Mouse (Mus musculus) splenic B cell, adult 2 months (primary cell): Measurements from ENCODE around the gene Rps12.

Experiments used
- DNase-seq: peaks from one replicate; pipeline ENCODE4 v3.0.0-alpha.2; 2011; ENCODE audit warnings: low read depth, low spot score
- H3K27me3 ChIP-seq: 2 replicates; pipeline ENCODE4 v1.6.1; 2012; ENCODE audit warnings: mild to moderate bottlenecking, low read length, moderate library complexity, mixed read lengths; ENCODE audit not compliant: control insufficient read depth, poor library complexity, insufficient read depth, severe bottlenecking
- H3K36me3 ChIP-seq: 2 replicates; pipeline ENCODE4 v1.6.1; 2012; ENCODE audit warnings: mild to moderate bottlenecking, low read length, moderate library complexity, mixed read lengths; ENCODE audit not compliant: control insufficient read depth, poor library complexity, insufficient read depth, severe bottlenecking

Gene Rps12

DNA sequence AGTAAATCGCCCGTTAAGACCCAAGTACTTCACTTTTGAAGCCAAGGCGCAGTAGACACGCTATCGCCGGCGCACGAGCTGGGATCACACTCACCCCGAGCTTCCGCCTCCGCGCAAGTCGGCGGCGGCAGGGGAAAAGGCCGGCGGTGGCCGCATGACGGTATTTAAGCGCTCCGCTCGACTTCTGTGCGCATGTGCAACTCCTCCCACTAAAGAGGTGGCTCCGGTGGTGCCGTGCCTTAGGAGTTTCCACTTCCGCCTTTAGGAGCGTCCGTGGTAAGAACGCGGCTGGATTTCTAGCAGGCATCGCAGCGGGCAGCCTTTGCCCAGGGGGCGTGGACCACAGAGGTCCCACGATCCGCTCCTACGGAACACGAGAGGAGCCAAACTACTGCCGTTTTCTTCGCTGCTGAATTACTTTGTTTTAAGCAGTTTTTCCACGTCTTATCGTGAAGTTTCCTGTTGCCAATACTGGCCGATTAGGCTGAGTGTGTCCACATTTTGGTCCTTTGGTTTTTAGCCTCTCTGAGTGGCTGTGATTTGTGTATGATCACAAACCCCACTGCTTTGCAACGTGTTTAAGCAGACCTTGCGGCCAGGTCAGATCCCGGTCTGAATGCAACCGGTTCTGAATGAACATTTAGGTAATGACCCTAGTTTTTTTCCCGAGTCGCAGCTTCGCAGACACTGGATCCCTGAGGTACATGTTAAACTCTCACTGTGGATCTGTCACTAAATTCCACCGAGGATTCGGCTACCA lies at the start of gene Rps12:
Gene Rps12, minus strand, starts transcription at position 214 of the 760 bp plus-strand sequence.
- DNase-seq, result peak; percentile 100
- Histone ChIP-seq H3K36me3 (no peaks in the 10 kb centered on the region), H3K27me3 (no peaks in the 10 kb centered on the region)

DNA sequence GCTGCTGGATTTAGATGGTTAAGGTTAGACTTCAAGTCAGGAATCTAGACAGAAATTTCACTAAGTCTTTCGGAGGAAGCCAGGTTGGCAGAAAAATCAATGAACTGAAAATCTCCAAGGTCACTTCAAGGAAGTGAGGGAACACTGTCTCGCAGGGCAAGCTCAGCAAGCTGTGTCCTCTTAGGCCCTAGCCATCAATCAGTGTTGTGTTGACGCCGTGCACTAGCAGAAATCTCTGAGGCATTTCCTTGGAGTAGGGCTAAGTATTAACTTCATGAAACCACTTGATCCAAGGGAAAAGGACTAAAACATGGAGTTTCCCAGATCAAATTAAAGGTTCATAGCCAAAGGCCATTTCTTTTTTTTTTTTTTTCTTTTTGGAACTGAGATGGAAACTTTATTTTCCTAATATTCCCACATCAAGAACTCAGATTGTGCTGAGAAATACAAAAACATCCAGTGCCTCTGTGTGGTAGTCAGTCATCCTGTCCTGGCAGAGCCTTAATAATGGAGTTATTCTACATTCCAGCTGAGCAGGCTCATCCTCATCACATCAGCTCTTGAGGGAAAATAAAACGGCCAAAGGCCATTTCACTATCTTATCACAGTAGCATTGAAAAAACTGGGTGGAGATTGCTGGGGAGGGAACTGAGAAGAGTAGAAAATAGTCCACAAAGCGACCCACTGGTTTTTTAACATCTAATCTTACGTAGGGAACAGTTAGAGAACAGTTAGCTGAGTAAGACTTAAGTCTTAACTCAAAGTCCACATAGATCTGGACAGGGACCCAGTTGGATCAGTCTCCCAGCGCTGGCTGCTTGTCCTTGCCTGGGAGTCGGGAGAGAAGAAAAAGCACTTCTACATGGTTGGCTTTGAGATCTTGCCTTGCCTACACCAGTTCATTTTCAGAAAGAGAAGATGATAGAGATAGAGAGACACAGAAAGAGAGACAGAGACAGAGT lies 49.2 kb upstream of the Rps12 start:
- no peak for DNase-seq
- Histone ChIP-seq H3K36me3 (no peaks in the 10 kb centered on the region), H3K27me3 (no peaks in the 10 kb centered on the region)

DNA sequence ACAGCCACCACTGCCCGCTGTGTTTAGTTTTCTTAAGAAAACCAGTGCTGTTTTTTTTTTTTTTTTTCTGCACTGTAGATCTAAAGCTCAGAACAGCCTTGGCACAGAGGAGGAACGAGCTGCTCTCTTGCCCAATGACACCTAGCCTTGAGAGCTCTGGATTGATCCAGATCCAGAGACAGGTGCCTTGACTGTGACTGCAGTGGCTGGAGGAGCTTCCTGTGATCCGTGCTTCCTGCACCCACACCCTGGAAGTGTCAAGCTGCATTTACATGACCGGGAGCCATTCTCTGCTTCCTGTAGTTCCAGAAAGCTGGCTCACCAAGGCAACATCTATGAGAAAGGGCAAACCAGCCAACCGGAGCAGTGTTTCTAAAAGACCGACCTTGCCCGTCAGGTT lies 39.4 kb upstream of the Rps12 start:
- Histone ChIP-seq H3K27me3 (no peaks in the 10 kb centered on the region), H3K36me3 (no peaks in the 10 kb centered on the region)
- DNase-seq, result no peak

DNA sequence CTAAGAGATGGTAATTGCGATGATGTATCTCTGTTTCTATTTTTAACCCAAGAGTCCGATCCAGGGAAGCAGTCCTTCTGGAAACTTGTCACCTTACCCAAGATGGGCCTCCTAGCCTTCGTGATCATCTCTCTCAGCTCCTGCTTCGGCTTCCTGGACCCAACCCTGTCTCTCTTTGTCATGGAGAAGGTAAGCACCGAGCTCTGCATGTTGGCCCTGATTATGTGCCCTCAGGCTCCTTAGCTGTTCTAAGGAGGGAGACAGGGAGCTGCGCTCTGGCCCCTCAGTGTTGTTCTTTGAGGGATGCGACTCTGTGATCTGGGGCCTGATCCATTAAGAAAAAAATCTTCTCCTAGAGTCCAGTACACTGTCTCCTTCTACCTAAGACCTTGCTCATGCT lies 29.2 kb upstream of the Rps12 start:
- no peak for DNase-seq
- Histone ChIP-seq H3K36me3 (no peaks in the 10 kb centered on the region), H3K27me3 (no peaks in the 10 kb centered on the region)

DNA sequence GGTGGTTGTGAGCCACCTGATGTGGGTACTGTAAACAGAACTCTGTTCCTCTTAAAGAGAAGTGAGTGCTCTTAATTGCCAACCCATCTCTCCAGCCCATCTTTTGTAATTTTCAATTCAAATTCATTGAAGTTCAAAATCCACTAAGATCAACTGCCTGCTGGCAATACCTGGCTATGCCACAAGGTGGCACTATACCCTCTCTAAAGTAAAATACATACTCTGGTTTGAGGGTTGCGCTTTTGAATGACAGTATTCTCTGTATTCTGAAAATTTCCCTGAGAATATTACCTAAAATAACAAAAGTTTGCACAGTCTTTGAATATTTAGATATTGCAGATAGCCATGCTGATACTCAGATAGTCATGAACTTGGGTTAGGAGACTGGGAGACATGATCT lies 28.1 kb upstream of the Rps12 start:
- Histone ChIP-seq H3K36me3 (no peaks in the 10 kb centered on the region), H3K27me3 (no peaks in the 10 kb centered on the region)
- peak; percentile 77 for DNase-seq

DNA sequence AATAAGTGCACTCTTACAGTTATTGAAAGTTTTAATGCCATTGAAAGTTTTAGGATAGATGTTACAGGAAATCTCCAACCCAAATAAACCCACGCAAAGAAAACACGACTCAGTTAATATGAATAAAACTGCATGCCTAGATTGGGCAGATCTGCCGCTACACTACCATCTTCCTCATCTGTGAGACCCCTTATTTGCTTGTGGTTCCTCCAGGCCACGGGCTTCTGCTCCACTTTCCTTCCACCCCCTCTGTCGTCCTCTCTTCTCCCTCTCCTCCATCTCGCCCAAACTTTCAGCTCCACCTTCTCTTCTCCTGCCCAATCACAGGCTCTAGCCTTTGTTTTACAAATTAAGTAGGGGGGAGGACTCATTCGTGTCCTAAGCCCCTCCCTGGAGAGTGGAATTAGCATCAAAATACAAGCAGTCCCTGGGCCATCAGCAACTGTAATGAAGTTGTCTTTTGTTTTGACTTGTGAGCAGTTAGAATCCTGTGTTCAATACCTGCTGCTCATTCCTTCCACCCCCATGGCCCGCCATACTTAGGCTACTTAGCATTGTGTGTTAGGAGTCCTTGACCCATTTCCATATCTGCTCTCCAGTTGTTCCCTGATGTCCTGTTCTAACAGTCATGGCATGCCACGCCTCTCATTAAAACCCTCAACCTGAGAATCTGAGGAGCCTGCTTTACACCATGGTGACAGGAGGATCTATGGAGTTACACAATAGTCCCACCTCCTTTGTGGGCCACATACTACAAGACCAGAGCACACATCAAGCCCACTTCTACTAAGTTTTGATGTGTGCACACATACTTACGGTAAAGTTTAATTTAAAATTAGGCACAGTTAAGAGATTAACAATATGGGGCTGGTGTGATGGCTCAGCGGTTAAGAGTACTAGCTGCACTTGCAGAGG lies 26.0 kb upstream of the Rps12 start:
- no peak for DNase-seq
- Histone ChIP-seq H3K27me3 (no peaks in the 10 kb centered on the region), H3K36me3 (no peaks in the 10 kb centered on the region)

DNA sequence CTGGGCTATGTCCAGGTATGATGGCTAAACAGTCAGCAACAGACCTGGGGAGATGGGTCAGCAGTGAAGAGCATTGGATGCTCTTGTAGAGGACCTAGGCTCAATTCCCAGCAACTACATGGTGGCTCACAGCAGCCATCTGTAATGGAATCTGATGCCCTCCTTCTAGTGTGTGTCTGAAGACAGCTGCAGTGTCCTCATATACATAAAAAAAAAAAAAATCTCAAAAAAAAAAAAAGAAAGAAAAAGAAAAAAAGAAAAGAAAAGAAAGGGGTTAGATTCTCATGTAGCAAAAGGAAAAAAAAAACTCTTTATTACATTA lies 25.3 kb upstream of the Rps12 start:
- Histone ChIP-seq H3K27me3 (no peaks in the 10 kb centered on the region), H3K36me3 (no peaks in the 10 kb centered on the region)
- DNase-seq, result no peak

DNA sequence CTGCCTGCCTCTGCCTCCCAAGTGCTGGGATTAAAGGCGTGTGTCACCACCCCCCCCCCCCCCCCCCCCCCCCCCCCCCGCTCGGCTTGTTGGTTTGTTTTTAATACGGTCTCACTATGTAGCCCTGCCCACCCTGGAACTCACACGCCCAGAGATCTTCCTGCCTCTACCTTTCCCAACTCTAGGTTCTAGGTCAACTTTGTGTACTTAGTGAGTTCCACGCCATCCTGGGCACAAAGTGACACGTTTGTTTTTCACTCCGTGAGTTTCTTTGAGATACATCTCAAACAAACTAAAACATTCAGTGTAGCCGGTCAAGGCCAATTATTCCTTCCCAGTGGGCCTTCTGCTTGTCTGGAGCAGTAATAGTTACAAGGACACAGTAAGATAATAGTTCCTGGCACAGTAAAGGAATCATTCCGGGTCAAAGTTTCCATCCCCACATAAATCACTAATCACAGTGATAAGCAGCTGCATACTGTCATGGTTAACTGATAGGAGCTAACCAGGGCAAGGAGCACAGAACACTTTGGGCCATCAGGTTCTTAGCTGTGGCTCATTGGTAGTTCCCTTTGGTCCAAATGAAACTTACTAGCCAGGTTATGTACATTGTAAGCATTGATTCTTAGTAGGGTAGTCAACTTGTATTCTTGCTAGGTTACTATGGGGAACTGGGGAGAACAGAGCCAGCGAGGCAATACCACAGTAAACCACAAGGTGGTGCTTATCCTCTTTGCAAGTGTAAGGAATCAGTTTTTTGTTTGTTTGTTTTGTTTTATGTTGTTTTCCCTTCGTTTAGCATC lies 24.8 kb upstream of the Rps12 start:
- H3K27me3 ChIP-seq, result no peaks in the 10 kb centered on the region
- no peaks in the 10 kb centered on the region for H3K36me3 ChIP-seq
- DNase-seq, result peak; percentile 84

DNA sequence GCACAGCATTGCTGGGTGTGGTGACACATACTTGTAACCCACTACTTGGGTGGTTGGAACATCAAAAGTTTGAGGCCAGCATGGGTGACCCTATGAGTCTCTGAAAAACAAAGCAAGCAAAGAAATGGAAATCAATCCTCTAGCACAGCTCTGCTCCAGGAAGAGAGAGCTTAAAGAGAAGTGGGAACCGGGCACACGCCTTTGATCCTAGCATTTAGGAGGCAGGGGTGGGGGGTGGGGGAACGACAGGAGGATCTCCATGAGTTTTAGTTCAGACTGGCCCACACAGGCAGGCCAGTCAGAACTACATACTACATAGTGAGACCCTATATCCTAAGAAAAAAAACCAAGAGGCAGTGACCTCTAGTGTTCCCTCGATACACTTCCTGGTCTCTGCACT lies 19.1 kb upstream of the Rps12 start:
- no peak for DNase-seq
- Histone ChIP-seq H3K27me3 (no peaks in the 10 kb centered on the region), H3K36me3 (no peaks in the 10 kb centered on the region)

DNA sequence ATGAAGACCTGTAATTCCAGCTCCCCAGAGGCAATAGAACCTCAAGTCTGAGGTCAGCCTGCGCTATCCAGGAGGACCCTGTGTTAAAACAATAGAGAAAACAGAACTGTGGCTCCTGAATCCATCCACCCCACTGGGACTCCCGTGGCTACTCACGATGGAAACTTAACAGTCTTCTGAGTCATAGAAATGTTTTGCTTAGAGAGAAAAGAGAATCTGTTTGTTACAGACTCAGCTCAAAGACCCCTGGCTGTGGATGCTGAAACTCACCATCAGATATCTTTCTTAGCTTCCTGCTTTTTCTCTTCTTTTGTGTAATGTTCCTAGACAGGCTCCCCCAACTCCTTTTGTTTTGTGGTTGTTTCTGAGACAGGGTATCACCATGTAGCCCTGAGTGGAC lies 17.6 kb upstream of the Rps12 start:
- H3K27me3 ChIP-seq, result no peaks in the 10 kb centered on the region
- no peaks in the 10 kb centered on the region for H3K36me3 ChIP-seq

DNA sequence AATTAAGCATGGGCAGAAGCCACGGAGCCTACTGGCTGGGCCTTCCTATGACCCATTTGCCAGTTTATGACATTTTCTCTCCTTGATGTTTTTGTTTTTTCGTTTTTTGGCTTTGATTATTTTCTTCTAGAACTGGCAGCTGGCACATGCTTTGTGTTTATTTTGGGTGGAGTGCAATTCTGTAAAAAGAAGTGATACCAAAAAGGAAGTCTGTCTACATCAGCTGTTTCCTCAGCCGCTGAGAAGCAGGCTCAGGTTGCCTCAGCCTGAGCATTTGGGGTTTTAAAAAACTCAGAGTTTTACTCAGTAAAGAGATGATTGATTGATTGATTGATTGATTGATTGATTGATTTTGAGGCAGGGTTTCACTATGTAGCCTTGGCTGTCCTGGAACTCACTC lies 15.8 kb upstream of the Rps12 start:
- DNase-seq, result no peak
- no peaks in the 10 kb centered on the region for H3K27me3 ChIP-seq
- H3K36me3 ChIP-seq, result no peaks in the 10 kb centered on the region

More for the DNA sequence above, 17.6 kb upstream of the Rps12 start:
- DNase-seq, result no peak

DNA sequence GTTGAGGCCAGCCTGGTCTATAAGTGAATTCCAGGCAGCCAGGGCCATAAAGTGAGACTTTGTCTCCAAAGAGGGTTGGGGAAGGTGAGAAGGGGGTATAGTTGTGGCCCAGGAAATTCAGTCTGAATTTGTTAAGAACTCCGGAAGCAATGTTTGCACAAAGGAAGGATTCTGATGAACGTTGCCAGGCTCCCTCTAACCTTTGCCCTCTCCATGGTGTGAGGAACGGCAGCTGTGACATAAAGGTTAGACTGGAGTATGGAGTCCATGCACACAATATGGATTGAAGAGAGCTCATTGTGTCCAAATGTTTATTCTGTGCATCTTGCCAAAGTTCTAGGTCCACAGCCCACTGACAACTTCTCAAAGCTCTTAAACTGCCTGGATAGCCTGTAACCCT lies 12.9 kb upstream of the Rps12 start:
- DNase-seq, result no peak
- Histone ChIP-seq H3K27me3 (no peaks in the 10 kb centered on the region), H3K36me3 (no peaks in the 10 kb centered on the region)

DNA sequence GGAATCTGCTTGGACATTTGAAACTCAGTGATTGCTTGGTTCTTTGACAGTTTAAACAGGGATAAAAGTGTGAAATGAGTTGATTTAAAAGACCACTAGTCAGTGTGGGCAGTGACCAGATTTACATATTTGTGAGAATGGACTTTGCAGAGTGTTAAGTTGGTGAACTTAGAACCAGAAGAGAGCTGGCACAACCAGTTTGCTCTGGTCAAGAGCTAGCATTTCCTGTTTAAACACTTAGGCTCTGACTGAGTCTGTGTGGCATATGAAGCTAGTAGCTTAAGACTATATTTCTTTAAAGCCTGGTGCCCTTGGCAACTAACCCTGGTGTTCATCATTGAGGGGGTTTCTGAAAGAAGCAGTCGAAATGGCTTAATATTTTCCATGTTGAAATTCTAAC lies 11.1 kb upstream of the Rps12 start:
- H3K27me3 ChIP-seq, result no peaks in the 10 kb centered on the region
- no peaks in the 10 kb centered on the region for H3K36me3 ChIP-seq
- no peak for DNase-seq

DNA sequence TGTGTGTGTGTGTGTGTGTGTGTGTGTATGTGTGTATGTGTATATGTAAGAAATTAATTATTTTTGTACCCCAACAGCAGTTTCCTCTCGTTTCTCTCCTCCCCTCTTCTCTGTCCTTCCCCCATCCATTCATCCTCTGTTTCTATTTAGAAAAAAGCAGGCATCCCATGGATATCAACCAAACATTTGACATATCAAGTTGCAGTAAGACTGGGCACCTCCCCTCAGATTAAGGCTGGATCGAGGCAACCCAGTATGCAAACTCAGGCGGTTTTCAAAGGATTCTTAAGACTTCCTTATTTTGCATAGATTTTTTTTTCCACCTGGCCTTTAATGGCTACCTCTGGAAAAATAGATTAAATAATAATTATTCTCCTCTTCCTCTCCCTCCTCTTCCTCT lies 10.5 kb upstream of the Rps12 start:
- Histone ChIP-seq H3K36me3 (no peaks in the 10 kb centered on the region), H3K27me3 (no peaks in the 10 kb centered on the region)
- no peak for DNase-seq
